Mouse (Mus musculus): ENCODE measurements at regions not wholly inside any gene's neighbourhood (a gene's known extent, or its start where the extent isn't known, plus 50 kb on each side); places are given as distances from the start of the nearest gene placed in this dataset.

GRCm38 (mm10) chr10:17212551-17213309, 510.3 kb upstream of the Cited2 start:
- no peak for DNase-seq

DNA sequence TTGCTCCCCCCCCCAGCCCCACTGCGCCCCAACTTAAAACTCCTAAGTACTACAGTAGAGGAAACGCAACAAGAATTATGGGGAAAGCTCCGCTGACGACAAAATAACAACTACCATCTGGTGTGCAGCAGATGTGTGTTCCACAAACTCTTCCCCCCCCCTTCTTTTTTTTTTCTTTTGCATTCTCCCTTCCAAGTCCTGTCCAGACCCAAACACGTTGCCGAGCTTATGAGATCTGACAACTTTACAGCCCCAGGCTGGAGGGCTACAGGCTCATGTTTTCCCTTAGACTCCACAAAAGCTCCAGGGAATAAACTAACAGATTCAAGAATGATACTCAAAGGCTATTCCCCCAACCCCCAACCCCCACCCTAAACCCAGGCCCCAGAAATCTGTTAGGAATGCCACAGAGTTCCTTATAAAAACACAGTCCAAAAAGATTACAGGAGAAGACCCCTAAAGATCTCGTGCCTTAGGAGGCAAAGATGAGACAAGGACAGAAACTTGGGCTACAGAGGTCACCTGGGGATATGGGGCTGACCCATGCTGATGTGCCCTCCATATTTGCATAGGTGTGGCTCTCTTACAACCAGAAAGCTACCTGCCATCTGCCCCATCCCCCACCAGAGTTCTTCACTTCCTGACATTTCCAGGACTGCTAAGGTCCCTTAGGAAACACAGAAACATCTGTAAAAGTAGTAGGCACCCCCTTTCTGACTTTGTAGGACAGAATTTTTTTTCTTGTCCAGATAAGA, 509.5 kb upstream of the Cited2 start:
- DNase-seq = no peak

GRCm38 (mm10) chr10:17214065-17214440, 509.0 kb upstream of the Cited2 start:
- no peak for DNase-seq

GRCm38 (mm10) chr10:17215029-17215428, 508.0 kb upstream of the Cited2 start:
- DNase-seq = no peak

- no peak for DNase-seq
Measured at GRCm38 (mm10) chr10:17221495-17221894, 501.5 kb upstream of the Cited2 start.

DNA sequence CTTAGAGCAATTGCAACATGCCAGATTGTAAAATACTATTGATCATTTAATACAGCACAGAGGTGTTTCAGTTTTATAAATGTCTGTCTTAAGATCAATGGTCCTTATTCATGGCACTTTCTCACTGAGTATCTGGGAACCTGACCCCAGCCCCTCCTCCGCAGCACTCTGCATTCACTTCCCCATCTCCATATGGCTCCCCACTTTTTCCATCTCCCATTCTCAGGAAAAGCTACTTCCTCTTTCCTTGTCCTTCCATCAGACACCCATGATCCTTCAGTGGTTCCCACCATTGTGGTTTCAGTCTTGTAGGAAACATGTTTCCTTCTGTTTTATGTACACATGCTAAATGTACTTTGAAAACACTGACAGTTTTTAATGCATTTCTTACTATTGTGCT, 497.3 kb upstream of the Cited2 start:
- no peak for DNase-seq

- no peak for DNase-seq
Measured at GRCm38 (mm10) chr10:17230040-17230818, 492.8 kb upstream of the Cited2 start.

- no peak for DNase-seq
Measured at GRCm38 (mm10) chr10:17235955-17236650, 486.9 kb upstream of the Cited2 start.

DNA sequence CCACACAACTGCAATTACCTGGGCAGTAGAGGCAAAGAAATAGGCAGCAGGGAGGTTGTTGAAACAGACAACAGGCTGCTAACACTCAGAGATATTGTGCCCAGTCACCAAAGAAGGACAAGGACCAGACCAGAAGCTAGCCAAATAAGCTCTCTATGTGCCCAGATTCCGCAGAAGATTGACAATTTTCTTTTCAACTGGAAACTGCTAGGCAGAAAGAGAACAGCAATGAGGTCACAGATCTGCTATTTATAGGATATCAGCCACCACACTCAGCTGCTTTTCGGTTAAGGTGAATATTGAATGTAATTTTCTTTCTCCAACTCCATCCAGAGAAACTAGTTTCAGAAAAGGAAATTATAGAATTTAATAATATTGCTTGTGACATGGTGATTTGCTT, 486.3 kb upstream of the Cited2 start:
- DNase-seq = no peak

DNA sequence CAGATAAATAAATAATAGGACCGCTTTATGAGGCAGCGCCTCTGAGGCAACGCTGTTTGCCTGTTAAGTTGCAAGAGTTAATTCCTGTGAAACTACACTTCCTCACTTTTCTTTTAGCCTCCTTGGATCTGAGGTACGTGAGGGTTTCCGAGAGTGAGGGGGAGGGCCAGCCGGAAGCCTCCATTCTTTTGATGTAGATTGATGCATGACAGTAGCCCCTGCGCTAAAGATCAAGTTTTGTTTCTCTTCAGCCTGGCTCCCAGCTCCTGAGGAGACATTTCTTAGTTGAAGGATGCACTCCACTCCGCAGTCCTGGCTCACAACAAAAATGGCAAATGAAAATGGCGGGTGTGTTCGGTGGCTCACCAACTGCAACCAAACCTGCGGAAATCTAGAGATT, 485.6 kb upstream of the Cited2 start:
- no peak for DNase-seq

- no peak for DNase-seq
Measured at GRCm38 (mm10) chr10:17237918-17238850, 484.8 kb upstream of the Cited2 start.

DNA sequence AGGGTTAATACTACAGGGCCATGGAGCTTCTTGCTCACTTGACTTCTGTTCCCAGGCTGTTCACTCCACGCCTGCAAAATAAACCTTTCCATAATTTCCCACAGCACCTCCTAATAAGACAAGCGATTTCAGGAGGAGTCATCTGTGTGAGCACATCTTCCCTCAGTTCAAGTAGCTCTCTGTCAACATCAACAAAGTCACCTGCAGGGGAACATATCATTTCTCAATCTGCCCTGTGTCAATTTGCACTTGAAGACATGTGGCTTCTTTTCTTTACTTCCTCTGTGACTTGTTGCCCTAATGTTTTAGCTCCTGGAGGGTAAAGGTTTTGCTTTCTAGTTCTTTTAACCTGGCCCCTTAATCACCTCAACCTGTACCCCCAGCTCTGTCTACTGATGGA, 474.7 kb upstream of the Cited2 start:
- no peak for DNase-seq

DNA sequence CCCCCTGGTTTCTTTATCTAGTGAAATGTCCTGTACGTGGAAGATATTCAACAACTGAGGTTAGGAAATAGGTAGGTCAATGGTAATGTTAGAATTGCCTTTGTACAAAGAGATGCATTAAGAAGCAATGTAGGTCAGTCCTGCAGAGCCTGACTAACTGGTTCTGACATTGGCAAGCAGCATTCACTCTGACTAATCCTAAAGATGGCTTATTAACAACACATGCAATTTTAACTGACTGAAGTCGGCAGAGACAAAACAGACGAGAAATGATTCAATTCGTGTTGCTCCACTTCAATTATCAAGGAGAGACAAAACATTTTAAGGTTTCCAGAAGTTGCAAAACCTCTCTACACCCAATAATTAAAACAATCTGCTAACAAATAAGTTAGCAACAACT, 470.0 kb upstream of the Cited2 start:
- no peak for DNase-seq

DNA sequence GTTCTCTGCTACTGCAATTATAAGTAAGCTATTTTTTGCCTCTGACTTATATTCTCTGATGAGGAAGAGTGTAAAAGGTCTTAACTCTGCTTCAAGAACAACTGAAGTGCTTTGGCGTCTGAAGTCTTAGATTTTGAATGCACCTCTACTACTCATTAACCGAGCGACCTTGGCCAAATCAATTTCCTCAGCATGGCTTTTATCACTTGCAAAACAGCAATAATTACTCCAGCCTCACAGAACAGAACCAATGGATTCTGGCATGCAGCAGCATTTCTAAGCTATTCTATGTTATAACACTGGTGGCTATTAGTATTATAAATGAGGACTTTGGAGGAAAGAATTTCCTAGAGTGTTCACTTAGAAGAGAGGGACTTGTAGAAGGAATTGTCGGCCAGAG, 462.9 kb upstream of the Cited2 start:
- no peak for DNase-seq

- no peak for DNase-seq
Measured at GRCm38 (mm10) chr10:17260615-17261014, 462.4 kb upstream of the Cited2 start.

DNA sequence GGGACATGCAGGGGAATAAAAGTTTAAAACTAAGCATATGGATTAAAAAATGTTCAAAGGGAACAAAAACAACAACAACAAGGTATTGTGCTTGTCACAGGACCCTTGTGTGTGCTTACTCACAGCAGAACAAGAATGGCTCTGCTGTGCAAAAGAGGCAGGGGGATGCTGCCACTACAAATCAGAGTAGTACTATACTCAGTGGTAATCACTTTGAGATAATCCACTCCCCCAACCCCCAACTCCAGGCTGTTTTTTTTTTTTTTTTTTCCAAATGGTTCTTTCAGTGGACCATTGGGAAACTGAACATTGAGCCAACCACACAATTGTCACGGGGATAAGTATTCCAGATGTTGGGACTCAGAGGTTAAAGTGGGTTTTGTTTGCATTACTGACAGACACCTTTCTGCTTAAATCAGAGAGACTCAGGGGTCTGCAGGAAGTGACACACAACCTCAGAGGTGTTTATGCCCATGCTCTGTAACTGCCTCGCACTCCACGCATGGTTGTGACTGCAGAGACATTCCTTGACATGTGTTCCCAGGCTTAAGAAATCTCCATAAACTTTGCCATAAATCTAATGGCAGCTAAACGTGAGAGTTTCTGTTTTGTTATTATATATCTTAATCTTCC, 461.7 kb upstream of the Cited2 start:
- no peak for DNase-seq

DNA sequence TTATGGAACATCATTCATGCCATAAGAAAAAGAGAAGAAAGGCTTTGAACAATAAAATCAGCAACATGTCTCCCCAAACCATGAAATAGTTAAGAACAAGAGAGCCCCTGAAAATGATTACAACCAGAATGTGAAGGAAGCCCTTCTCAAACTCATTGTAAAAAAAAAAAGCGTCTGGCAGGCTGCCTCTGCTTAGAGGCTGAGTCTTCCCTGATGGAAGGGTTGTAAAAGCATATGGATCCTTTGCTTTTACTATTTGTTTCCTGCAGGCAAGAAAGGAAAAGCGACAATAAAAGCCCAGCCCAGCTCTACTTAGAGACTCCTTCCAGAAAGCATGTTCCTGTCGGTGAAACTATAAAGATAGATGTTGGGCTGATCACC, 461.2 kb upstream of the Cited2 start:
- DNase-seq = no peak

DNA sequence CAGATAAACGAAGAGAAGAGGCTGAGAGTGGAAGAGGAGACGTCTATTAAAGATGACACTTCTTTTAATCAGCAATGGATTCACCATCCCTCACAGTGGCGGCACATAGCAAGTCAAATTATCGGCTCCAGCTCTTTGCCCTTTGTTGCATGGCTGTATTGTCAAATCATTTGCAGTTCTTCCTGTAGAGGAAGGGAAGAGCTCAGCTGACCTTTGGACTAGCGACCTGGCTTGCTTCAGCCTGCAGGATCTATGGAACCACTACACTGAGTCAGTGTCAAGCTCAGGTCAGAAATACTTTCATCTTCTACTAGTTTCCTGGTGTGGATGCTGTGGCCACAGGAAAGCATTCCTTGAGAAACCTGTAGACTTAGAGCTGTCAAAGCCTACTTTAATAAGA, 450.4 kb upstream of the Cited2 start:
- no peak for DNase-seq

GRCm38 (mm10) chr10:17273855-17274254, 449.2 kb upstream of the Cited2 start:
- no peak for DNase-seq

DNA sequence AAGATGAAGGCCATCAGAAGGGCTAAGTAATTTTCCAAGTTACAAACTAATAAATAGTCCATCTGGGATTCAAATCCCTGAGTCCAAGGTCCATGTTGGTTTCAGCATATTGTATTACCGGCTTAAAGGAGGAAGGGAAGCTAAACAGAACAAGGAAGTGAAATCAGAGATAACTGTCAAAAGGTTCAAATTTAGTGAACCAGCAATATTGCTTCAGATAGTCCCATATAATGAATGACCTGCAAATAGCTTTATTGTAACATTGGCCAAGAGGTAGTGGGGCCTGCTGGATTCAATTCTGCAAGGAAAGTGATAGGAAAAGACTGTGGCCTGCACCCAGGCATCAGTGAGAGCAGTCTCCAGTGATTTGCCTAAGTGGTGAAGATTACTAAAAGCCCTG, 447.8 kb upstream of the Cited2 start:
- no peak for DNase-seq

DNA sequence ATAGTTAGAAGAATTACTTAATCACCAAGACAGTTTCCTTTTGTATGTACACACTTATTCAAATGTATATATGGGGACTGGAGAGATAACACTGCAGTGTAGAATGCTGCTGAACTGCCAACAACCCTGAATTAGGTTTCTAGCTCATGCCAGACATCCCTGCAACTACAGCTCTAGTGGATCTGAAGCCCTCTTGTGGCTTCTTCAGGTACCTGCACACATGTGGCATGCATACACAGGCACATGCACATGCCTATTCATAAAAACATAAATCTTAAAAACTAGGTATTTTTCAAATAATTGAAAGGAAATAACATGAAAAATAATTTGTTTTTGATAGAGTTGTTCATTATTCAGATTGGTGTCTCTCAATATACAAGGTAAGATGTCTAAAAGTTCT, 445.1 kb upstream of the Cited2 start:
- DNase-seq = no peak

DNA sequence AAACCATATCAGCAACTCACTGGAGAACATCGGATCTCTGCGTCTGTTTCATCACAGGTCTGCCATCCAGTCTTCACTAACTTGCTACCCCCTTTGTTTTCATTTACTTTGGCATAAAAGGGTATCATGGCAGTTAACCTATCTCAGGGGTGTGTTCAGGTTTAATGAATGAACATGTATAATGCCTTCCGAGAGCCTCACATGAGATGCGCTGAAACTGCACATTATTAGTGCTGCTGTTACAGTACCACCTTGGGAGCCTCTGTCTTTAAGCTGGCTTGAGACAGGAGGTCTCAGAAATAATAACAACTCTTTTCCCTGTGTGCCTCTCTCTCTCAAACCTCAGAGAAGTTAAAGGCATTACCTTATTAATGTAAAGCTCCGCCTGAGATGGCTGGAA, 438.2 kb upstream of the Cited2 start:
- no peak for DNase-seq
